Mouse (Mus musculus): ENCODE measurements around the gene Gm13089.
"Not testable (repeated sequence)": the region's sequence is repeated elsewhere in the genome, so short reads cannot be mapped to it uniquely, and the experiment has no call there.

Gene Gm13089

DNA sequence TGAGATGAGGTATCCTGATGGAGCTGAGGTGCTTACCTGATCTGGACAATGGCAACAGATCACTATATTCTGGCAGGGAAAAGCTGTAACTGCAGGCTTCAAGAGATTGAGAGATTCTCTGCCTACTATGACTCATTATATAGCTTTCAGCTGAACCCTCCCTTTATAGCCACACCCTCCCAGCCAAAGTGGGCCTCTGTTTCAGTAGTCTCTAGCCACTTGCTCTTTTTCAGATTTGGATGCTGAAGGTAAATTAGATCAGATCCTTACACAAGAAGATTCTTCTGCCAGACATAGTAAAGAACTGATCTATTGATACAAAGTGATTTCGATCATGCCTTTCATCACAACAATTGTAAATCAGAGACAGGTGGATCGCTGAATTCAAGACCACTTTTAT lies at the start of gene Gm13089:
Gm13089 (minus strand) TSS at position 101 of the 400 bp plus-strand sequence.
- no peak for DNase-seq (ENCODE audit: low read depth, low spot score)

DNA sequence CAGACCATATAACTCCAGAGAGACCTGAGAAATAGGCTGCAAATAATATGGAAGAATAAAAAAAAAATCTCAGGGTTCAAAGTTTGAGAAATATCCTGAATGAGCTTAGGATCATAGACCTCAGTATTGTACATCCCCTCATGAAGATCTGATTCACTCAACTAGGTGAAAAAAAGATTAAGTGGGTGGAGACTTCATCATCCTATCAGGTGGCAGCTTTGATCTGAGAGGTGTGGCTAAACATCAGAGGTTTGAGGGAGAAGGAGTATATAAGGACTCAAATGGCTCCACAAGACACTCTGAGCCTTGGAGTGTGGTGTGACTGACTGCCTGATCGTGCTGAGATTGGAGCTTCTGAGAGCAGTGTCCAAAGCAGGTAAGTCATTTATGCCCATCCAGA lies 16.6 kb upstream of the Gm13089 start, which contains the start of gene Gm13078:
Gm13078 (plus strand) TSS at position 301 of the 400 bp plus-strand sequence.
- no peak for DNase-seq (ENCODE audit: low read depth, low spot score)

DNA sequence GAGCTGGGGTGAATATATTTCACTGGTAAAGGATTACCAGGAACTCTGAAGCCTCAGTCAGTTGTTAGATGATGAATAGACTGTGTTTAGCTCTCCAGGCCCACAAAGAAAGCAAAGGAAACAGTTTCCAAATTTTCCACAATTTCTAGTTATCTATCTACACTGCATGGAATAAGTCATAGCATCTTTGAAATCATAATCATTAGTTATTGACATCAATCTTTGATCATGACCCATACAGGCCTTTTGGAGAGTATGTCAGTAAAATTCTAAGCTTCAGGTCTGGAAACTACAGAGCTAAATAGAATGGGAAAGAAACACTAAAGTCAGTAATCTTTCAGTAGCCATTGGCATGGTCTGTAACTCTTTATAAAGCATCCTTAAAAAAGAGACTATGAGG lies 45.4 kb downstream of the Gm13089 start, which contains the start of gene Gm13088:
Gm13088 (minus strand) TSS at position 101 of the 400 bp plus-strand sequence.
- DNase-seq (ENCODE audit: low read depth, low spot score): not testable (repeated sequence)
